Mouse (Mus musculus): ENCODE measurements around the gene Zfp326.
A peak's percentile ranks its signal among the peaks of the same experiment; 100 is the strongest.

Zfp326 gene

GRCm38 (mm10) chr5:105867841-105868447, 8.4 kb upstream of the Zfp326 start:
- no peak for DNase-seq

GRCm38 (mm10) chr5:105868593-105868992, 7.8 kb upstream of the Zfp326 start:
- DNase-seq, result peak; percentile 87 to 91

- no peak for DNase-seq
These were observed 6.6 kb upstream of the Zfp326 start for GRCm38 (mm10) chr5:105869739-105870138.

- no peak for DNase-seq
These were observed 5.2 kb upstream of the Zfp326 start for GRCm38 (mm10) chr5:105871140-105871539.

GRCm38 (mm10) chr5:105872176-105872575, 4.2 kb upstream of the Zfp326 start:
- DNase-seq, result no peak

- no peak for DNase-seq
These were observed 3.4 kb upstream of the Zfp326 start for GRCm38 (mm10) chr5:105872916-105873315.

GRCm38 (mm10) chr5:105873774-105874173, 2.6 kb upstream of the Zfp326 start:
- DNase-seq, result no peak

- no peak for DNase-seq
These were observed 1.9 kb upstream of the Zfp326 start for GRCm38 (mm10) chr5:105874476-105874875.

- no peak for DNase-seq
These were observed 785 bp downstream of the Zfp326 start for GRCm38 (mm10) chr5:105876925-105877774.

- no peak for DNase-seq
These were observed 11.0 kb downstream of the Zfp326 start for GRCm38 (mm10) chr5:105887317-105887716.

GRCm38 (mm10) chr5:105898161-105898560, 21.8 kb downstream of the Zfp326 start:
- no peak for DNase-seq

- no peak for DNase-seq
These were observed 32.8 kb downstream of the Zfp326 start for GRCm38 (mm10) chr5:105909209-105909608.

GRCm38 (mm10) chr5:105909671-105910070, 33.3 kb downstream of the Zfp326 start:
- DNase-seq, result no peak

- no peak for DNase-seq
These were observed 35.1 kb downstream of the Zfp326 start for GRCm38 (mm10) chr5:105911498-105911897.

- DNase-seq, result no peak
These were observed 41.0 kb downstream of the Zfp326 start for GRCm38 (mm10) chr5:105917398-105917797.

- peak in 1 of 2 experiments; percentile 18 for DNase-seq
These were observed 41.9 kb downstream of the Zfp326 start for GRCm38 (mm10) chr5:105918289-105918688.

- DNase-seq, result no peak
These were observed 46.6 kb downstream of the Zfp326 start for GRCm38 (mm10) chr5:105922818-105923487.

GRCm38 (mm10) chr5:105924347-105924746, 48.0 kb downstream of the Zfp326 start:
- no peak for DNase-seq

GRCm38 (mm10) chr5:105925568-105926255, 49.3 kb downstream of the Zfp326 start:
- DNase-seq, result peak in 1 of 2 experiments; percentile 40

GRCm38 (mm10) chr5:105930282-105930681, 53.9 kb downstream of the Zfp326 start:
- DNase-seq, result peak; percentile 27 to 49

GRCm38 (mm10) chr5:105932392-105932791, 56.0 kb downstream of the Zfp326 start:
- no peak for DNase-seq

- DNase-seq, result no peak
These were observed 65.6 kb downstream of the Zfp326 start for GRCm38 (mm10) chr5:105941951-105942350.

Measured in cerebellum, postnatal 25 days (tissue).